In genomic region chr10:61297477-61297876, GRCm38 (mm10) we compare ENCODE assay signal across 19 mouse cellular contexts. TPM values are rescaled to one million over a fixed set of nuclear protein-coding genes. Genes with fewer than 3 reads are reported as not detected.
DNase-seq lines count a peak whose midpoint lies in the region; ATAC-seq and TF ChIP-seq lines count a peak whose summit lies in the region.
"Had no signal": no experiment of that assay in that cellular context is flagged by ENCODE, and none has a peak within 500 bp of the region (broad histone marks: within the 10 kb centered on the region; RNA-seq: fewer than 3 reads in every experiment).

TSS of gene Prf1 (plus strand) at chr10:61297833.

- intact Hi-C loops in heart, postnatal 25 days (cut with DNase I) = no loop called here

- no peaks in the 10 kb centered on the region for H3K27me3 ChIP-seq in lung, postnatal 0 days (replicated peaks; ENCODE audit: insufficient read depth, low read length)
- H3K27me3 ChIP-seq in cerebellum, adult 2 months (ENCODE audit: control insufficient read depth, insufficient read depth, low read length) = no peaks in the 10 kb centered on the region
- H3K27me3 ChIP-seq: forebrain, embryonic 15.5 days; liver, embryonic 12.5 days; neural tube, embryonic 15.5 days had no signal

- no peak within 1 kb of the TSS for H3K4me2 ChIP-seq in lung, postnatal 0 days (replicated peaks; ENCODE audit: low read depth, low read length)
- H3K4me2 ChIP-seq: forebrain, embryonic 15.5 days; liver, embryonic 12.5 days; neural tube, embryonic 15.5 days had no signal

- no peaks in the 10 kb centered on the region for H3K4me1 ChIP-seq in lung, postnatal 0 days (ENCODE audit: insufficient read depth, low read depth, low read length)
- H3K4me1 ChIP-seq in cerebellum, adult 2 months (ENCODE audit: control insufficient read depth, insufficient read depth, low read length) = no peaks in the 10 kb centered on the region
- H3K4me1 ChIP-seq: forebrain, embryonic 15.5 days; hindbrain, embryonic 10.5 days; liver, embryonic 12.5 days; neural tube, embryonic 15.5 days had no signal

- no peak within 1 kb of the TSS for H3K27ac ChIP-seq in lung, postnatal 0 days (ENCODE audit: low read length)
- H3K27ac ChIP-seq in cerebellum, adult 2 months (ENCODE audit: insufficient read depth, low read length) = no peak within 1 kb of the TSS
- H3K27ac ChIP-seq: forebrain, embryonic 15.5 days; hindbrain, embryonic 10.5 days; layer of hippocampus, adult 2 months; liver, embryonic 12.5 days; neural tube, embryonic 15.5 days had no signal

- H3K9me3 ChIP-seq in lung, postnatal 0 days (ENCODE audit: low read length) = no peaks in the 10 kb centered on the region
- H3K9me3 ChIP-seq: forebrain, embryonic 15.5 days; hindbrain, embryonic 10.5 days; liver, embryonic 12.5 days; neural tube, embryonic 15.5 days had no signal

- WGBS in lung, postnatal 0 days = 62% methylated on average over 7 of the region's 7 CpGs
- 83% methylated on average over 7 of the region's 7 CpGs for WGBS in cerebellum, adult 2 months

- ATAC-seq in lung, postnatal 0 days = peak; percentile 12; the same call in 1 of the 2 replicates
- peak; percentile 87 for ATAC-seq in granulocyte monocyte progenitor cell, adult 5-6 weeks (replicated peaks; ENCODE audit: poor library complexity, severe bottlenecking)
- peak; percentile 84 for ATAC-seq in neutrophil, adult 5-6 weeks (ENCODE audit: extremely low read depth, insufficient number of reproducible peaks, low FRiP score, poor library complexity, severe bottlenecking)
- ATAC-seq: forebrain, embryonic 15.5 days; liver, embryonic 12.5 days; midbrain, embryonic 16.5 days had no signal

- TF ChIP-seq POLR2A in cerebellum, adult 2 months (IDR thresholded peaks at IDR 0.05; ENCODE audit: borderline replicate concordance, insufficient read depth, low read length) = no peak

- TF ChIP-seq CTCF in lung, postnatal 0 days (IDR thresholded peaks at IDR 0.05) = no peak
- no peak for TF ChIP-seq CTCF in cerebellum, adult 2 months (IDR thresholded peaks at IDR 0.05; ENCODE audit: borderline replicate concordance, insufficient read depth, low read depth, low read length)

- H3K4me3 ChIP-seq in lung, postnatal 0 days (ENCODE audit: low read depth, low read length) = no peak within 1 kb of the TSS
- H3K4me3 ChIP-seq in cerebellum, adult 2 months (replicated peaks; ENCODE audit: insufficient read depth, low read depth, low read length) = no peak within 1 kb of the TSS
- H3K4me3 ChIP-seq: forebrain, embryonic 15.5 days; hindbrain, embryonic 10.5 days; layer of hippocampus, adult 2 months; liver, embryonic 12.5 days; neural tube, embryonic 15.5 days had no signal

- no peak within 1 kb of the TSS for H3K9ac ChIP-seq in lung, postnatal 0 days (replicated peaks; ENCODE audit: low read depth)
- H3K9ac ChIP-seq: forebrain, embryonic 15.5 days; liver, embryonic 12.5 days; neural tube, embryonic 15.5 days had no signal

- peak; percentile 24 for DNase-seq in lung, postnatal 0 days (ENCODE audit: low spot score)
- no peak for DNase-seq in lung, postnatal 14 days
- peak; percentile 84 for DNase-seq in thymus, postnatal 14 days
- DNase-seq in urinary bladder, postnatal 14 days (ENCODE audit: low spot score) = no peak
- DNase-seq in cerebellum, adult 2 months = no peak
- no peak for DNase-seq in heart, postnatal 25 days (ENCODE audit: low spot score)
- DNase-seq: cerebellum, adult 11 months; kidney, adult 2 months had no signal

- TF ChIP-seq EP300 in lung, postnatal 0 days (IDR thresholded peaks at IDR 0.05) = no peak

- no peaks in the 10 kb centered on the region for H3K36me3 ChIP-seq in lung, postnatal 0 days (ENCODE audit: insufficient read depth, low read length)
- H3K36me3 ChIP-seq: forebrain, embryonic 15.5 days; hindbrain, embryonic 10.5 days; liver, embryonic 12.5 days; neural tube, embryonic 15.5 days had no signal

RNA-seq across cellular contexts. Expression of gene Prf1, which starts in this region (rescaled TPM):
- polyA plus RNA-seq in lung, postnatal 0 days (2015; fragmentation: Nextera tagmentation; extraction: Ambion mirVana) = 0.08 and 0.17 TPM in 2 replicates
- not detected in 2 replicates for total RNA-seq in granulocyte monocyte progenitor cell, adult 5-6 weeks (2014; fragmentation: Nextera tagmentation)
- not detected in 2 replicates for total RNA-seq in granulocyte monocyte progenitor cell, adult 5-6 weeks (2017)
- total RNA-seq in neutrophil, adult 5-6 weeks (2017) = 5.1 and 5.5 TPM in 2 replicates
- 0.14 TPM in 1 of 2 replicates, not detected in the other for polyA plus RNA-seq in cerebellum, adult 2 months (2012; rRNA removed)
- total RNA-seq in heart, postnatal 25 days (2021) = not detected
- total RNA-seq: gastrocnemius, adult 18-20 months; layer of hippocampus, adult 2 months; left cerebral cortex, postnatal 25 days had no signal
- polyA plus RNA-seq: forebrain, embryonic 15.5 days; hindbrain, embryonic 10.5 days; liver, embryonic 12.5 days; midbrain, embryonic 16.5 days; neural tube, embryonic 15.5 days; stomach, embryonic 14.5 days had no signal

Comparison
In these comparisons a context has a peak if more than half of its experiments do, and no peak if none do; other contexts are left out.
1. Peak in DNase-seq and ATAC-seq in lung, postnatal 0 days; RNA of the gene not detected or under 1 TPM.
2. Peak in ATAC-seq in granulocyte monocyte progenitor cell, adult 5-6 weeks; RNA of the gene not detected or under 1 TPM.
3. ATAC-seq: peak in every context shown above with its lines; median percentile 87 in granulocyte monocyte progenitor cell, adult 5-6 weeks; 84 in neutrophil, adult 5-6 weeks; 12 in lung, postnatal 0 days.